ENCODE assay signal across 8 mouse cellular contexts in the genomic region with DNA sequence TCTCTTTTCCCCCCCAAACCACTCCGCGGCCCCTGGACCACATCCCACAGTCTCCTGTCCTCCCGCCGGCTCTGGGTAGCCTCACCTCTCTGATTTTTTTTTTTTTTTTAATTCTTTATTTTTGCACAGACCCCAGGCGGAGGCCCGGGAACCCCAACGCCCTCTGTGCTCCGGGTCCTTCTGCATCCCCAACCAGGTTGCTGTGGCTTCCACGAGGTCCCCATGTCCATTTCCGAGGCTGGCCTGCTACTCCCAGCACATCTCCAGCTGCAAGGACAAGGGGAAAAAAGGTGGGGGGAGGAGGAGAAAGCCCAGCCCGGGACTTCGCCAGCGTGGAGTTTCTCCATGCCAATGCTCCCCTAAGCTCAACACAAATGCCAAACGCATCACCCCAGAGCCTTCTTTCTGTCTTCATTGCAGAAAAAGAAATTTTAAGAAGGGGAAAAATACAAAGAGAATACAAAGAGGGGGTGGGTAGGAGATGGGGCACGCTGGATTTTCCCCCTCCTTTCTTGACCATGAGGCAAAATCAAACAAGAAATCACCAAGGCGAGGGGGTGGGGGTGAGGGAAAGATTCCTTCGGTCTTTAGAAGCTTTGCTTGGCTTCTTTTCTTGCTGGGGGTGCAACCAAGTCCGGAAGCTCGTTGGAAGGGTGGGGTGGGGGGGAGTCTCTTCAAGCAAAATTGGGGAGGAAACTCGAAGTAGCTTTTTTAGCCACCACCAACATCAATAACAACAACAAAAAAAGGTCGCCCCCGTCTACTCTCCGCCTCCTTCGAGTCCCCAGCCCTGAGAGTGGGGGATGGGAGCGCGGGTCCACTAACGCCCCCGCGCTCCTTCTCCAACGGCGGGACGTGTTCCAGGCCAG. TPM values are rescaled to one million over a fixed set of nuclear protein-coding genes. Genes with fewer than 3 reads are reported as not detected.
DNase-seq lines count a peak whose midpoint lies in the region.

No protein-coding gene starts in this region.

- DNase-seq in heart, adult 11 months, result peak; percentile 96
- DNase-seq in heart, adult 8-10 months (ENCODE audit: low spot score), result no peak
- DNase-seq in embryo, embryonic 11 days, result peak; percentile 85
- DNase-seq in heart, adult 9 months (ENCODE audit: low spot score in 2 of 2), result peak; percentile 47 to 57
- DNase-seq in kidney, adult 8-10 months, result peak; percentile 26 to 32
- DNase-seq in liver, result peak; percentile 31
- DNase-seq in naive thymus-derived CD4-positive, alpha-beta T cell, adult 2 months (ENCODE audit: low read depth), result peak; percentile 45
- peak; percentile 77 for DNase-seq in thymus, postnatal 0 days (ENCODE audit: low spot score)

RNA-seq across cellular contexts. Expression of a gene that starts 2.7 kb away (rescaled TPM):
- total RNA-seq in heart, adult 8-10 months (2022), result 10 to 100 TPM; 15.2 to 22.1 (median 19.6) TPM
- polyA plus RNA-seq in thymus, postnatal 0 days (2015; fragmentation: Nextera tagmentation; extraction: Ambion mirVana), result 80.1 and 111 TPM in 2 replicates
